Mouse (Mus musculus): Measurements from ENCODE around the gene Slc45a2. TPM values are rescaled to one million over a fixed set of nuclear protein-coding genes. Genes with fewer than 3 reads are reported as not detected.

Gene Slc45a2
- polyA plus RNA-seq, 1 experiment from 2014 or later, result 0.05 TPM

- Histone ChIP-seq H3K9me3 (ENCODE audit: low read length) (no peaks in the 10 kb centered on the region), H3K36me3 (replicated peaks; ENCODE audit: insufficient read depth, low read length) (no peaks in the 10 kb centered on the region), H3K27ac (ENCODE audit: low read depth) (no peak overlapping the region), H3K9ac (replicated peaks) (no peak overlapping the region), H3K4me1 (ENCODE audit: insufficient read depth) (peaks cover 19% of the 10 kb centered on the region), H3K4me2 (ENCODE audit: low read depth, low read length) (no peak overlapping the region), H3K4me3 (ENCODE audit: low read depth, low read length) (no peak overlapping the region), H3K27me3 (ENCODE audit: insufficient read depth, low read length) (no peaks in the 10 kb centered on the region)
- TF ChIP-seq CTCF (IDR thresholded peaks at IDR 0.05; ENCODE audit: low read depth) (no peak), EP300 (IDR thresholded peaks at IDR 0.05; ENCODE audit: low read depth) (no peak)
- 64% methylated on average over 3 of the region's 3 CpGs for WGBS (ENCODE audit: insufficient replicate concordance)
- DNase-seq, result no peak
- no peak for ATAC-seq
These were observed 43.8 kb upstream of the Slc45a2 start for GRCm38 (mm10) chr15:10956706-10957105.

GRCm38 (mm10) chr15:10959277-10960026, 41.1 kb upstream of the Slc45a2 start:
- H3K27ac ChIP-seq (ENCODE audit: low read depth), result peak overlapping the region; percentile 92
- H3K4me1 ChIP-seq (ENCODE audit: insufficient read depth), result peaks cover 12% of the 10 kb centered on the region
- H3K9ac ChIP-seq (replicated peaks), result peak overlapping the region; percentile 12; the same call in 1 of the 2 replicates
- 66% methylated on average over 15 of the region's 15 CpGs for WGBS (ENCODE audit: insufficient replicate concordance)
- H3K9me3 ChIP-seq (ENCODE audit: low read length), result no peaks in the 10 kb centered on the region
- peak; percentile 37 for DNase-seq
- H3K36me3 ChIP-seq (replicated peaks; ENCODE audit: insufficient read depth, low read length), result no peaks in the 10 kb centered on the region
- H3K4me3 ChIP-seq (ENCODE audit: low read depth, low read length), result no peak overlapping the region
- H3K4me2 ChIP-seq (ENCODE audit: low read depth, low read length), result no peak overlapping the region
- no peaks in the 10 kb centered on the region for H3K27me3 ChIP-seq (ENCODE audit: insufficient read depth, low read length)
- ATAC-seq, result peak; percentile 94
- TF ChIP-seq CTCF (IDR thresholded peaks at IDR 0.05; ENCODE audit: low read depth) (no peak), EP300 (IDR thresholded peaks at IDR 0.05; ENCODE audit: low read depth) (peak; percentile 68)

GRCm38 (mm10) chr15:10960267-10960666, 40.3 kb upstream of the Slc45a2 start:
- Histone ChIP-seq H3K9me3 (ENCODE audit: low read length) (no peaks in the 10 kb centered on the region), H3K9ac (replicated peaks) (no peak overlapping the region), H3K4me3 (ENCODE audit: low read depth, low read length) (no peak overlapping the region), H3K4me2 (ENCODE audit: low read depth, low read length) (no peak overlapping the region), H3K27me3 (ENCODE audit: insufficient read depth, low read length) (no peaks in the 10 kb centered on the region), H3K27ac (ENCODE audit: low read depth) (peak overlapping the region; percentile 92; the same call in 1 of the 2 replicates), H3K4me1 (ENCODE audit: insufficient read depth) (peaks cover 6% of the 10 kb centered on the region), H3K36me3 (replicated peaks; ENCODE audit: insufficient read depth, low read length) (no peaks in the 10 kb centered on the region)
- WGBS (ENCODE audit: insufficient replicate concordance), result 86% methylated on average over 5 of the region's 5 CpGs
- TF ChIP-seq EP300 (IDR thresholded peaks at IDR 0.05; ENCODE audit: low read depth), result no peak
- TF ChIP-seq CTCF (IDR thresholded peaks at IDR 0.05; ENCODE audit: low read depth), result no peak
- ATAC-seq (no peak), DNase-seq (no peak)

GRCm38 (mm10) chr15:10962601-10963000, 37.9 kb upstream of the Slc45a2 start:
- no peak overlapping the region for H3K4me3 ChIP-seq (ENCODE audit: low read depth, low read length)
- WGBS (ENCODE audit: insufficient replicate concordance), result 66% methylated on average over 2 of the region's 2 CpGs
- TF ChIP-seq CTCF (IDR thresholded peaks at IDR 0.05; ENCODE audit: low read depth) (no peak), EP300 (IDR thresholded peaks at IDR 0.05; ENCODE audit: low read depth) (no peak)
- peaks cover 3% of the 10 kb centered on the region; the same call in 1 of the 2 replicates for H3K4me1 ChIP-seq (ENCODE audit: insufficient read depth)
- no peak overlapping the region for H3K9ac ChIP-seq (replicated peaks)
- no peaks in the 10 kb centered on the region for H3K9me3 ChIP-seq (ENCODE audit: low read length)
- DNase-seq (no peak), ATAC-seq (no peak)
- no peak overlapping the region for H3K4me2 ChIP-seq (ENCODE audit: low read depth, low read length)
- H3K36me3 ChIP-seq (replicated peaks; ENCODE audit: insufficient read depth, low read length), result no peaks in the 10 kb centered on the region
- no peaks in the 10 kb centered on the region for H3K27me3 ChIP-seq (ENCODE audit: insufficient read depth, low read length)
- no peak overlapping the region for H3K27ac ChIP-seq (ENCODE audit: low read depth)

GRCm38 (mm10) chr15:10969439-10969838, 31.1 kb upstream of the Slc45a2 start:
- H3K4me1 ChIP-seq (ENCODE audit: insufficient read depth), result no peaks in the 10 kb centered on the region
- H3K9ac ChIP-seq (replicated peaks), result no peak overlapping the region
- H3K4me2 ChIP-seq (ENCODE audit: low read depth, low read length), result no peak overlapping the region
- ATAC-seq (no peak), DNase-seq (no peak)
- H3K27me3 ChIP-seq (ENCODE audit: insufficient read depth, low read length), result no peaks in the 10 kb centered on the region
- TF ChIP-seq EP300 (IDR thresholded peaks at IDR 0.05; ENCODE audit: low read depth) (no peak), CTCF (IDR thresholded peaks at IDR 0.05; ENCODE audit: low read depth) (no peak)
- WGBS (ENCODE audit: insufficient replicate concordance), result 66% methylated on average over 3 of the region's 3 CpGs
- H3K27ac ChIP-seq (ENCODE audit: low read depth), result no peak overlapping the region
- no peak overlapping the region for H3K4me3 ChIP-seq (ENCODE audit: low read depth, low read length)
- H3K36me3 ChIP-seq (replicated peaks; ENCODE audit: insufficient read depth, low read length), result no peaks in the 10 kb centered on the region
- no peaks in the 10 kb centered on the region for H3K9me3 ChIP-seq (ENCODE audit: low read length)

- ATAC-seq (no peak), DNase-seq (no peak)
- no peaks in the 10 kb centered on the region for H3K9me3 ChIP-seq (ENCODE audit: low read length)
- TF ChIP-seq CTCF (IDR thresholded peaks at IDR 0.05; ENCODE audit: low read depth), result no peak
- no peak for TF ChIP-seq EP300 (IDR thresholded peaks at IDR 0.05; ENCODE audit: low read depth)
- H3K36me3 ChIP-seq (replicated peaks; ENCODE audit: insufficient read depth, low read length), result no peaks in the 10 kb centered on the region
- no peak overlapping the region for H3K9ac ChIP-seq (replicated peaks)
- no peak overlapping the region for H3K27ac ChIP-seq (ENCODE audit: low read depth)
- H3K4me2 ChIP-seq (ENCODE audit: low read depth, low read length), result no peak overlapping the region
- H3K4me3 ChIP-seq (ENCODE audit: low read depth, low read length), result no peak overlapping the region
- no peaks in the 10 kb centered on the region for H3K4me1 ChIP-seq (ENCODE audit: insufficient read depth)
- WGBS (ENCODE audit: insufficient replicate concordance), result 71% methylated on average over 5 of the region's 5 CpGs
- no peaks in the 10 kb centered on the region for H3K27me3 ChIP-seq (ENCODE audit: insufficient read depth, low read length)
These were observed 29.7 kb upstream of the Slc45a2 start for GRCm38 (mm10) chr15:10970777-10971176.

Data from liver, postnatal 0 days (tissue).